Mouse (Mus musculus) R1 (cell line): ENCODE data around the gene Olfr50.

ENCODE experiments used
- DNase-seq: peaks from one replicate; pipeline ENCODE4 v3.0.0-alpha.2; 2018; ENCODE audit warnings: low read depth, low spot score

The Olfr50 gene

DNA sequence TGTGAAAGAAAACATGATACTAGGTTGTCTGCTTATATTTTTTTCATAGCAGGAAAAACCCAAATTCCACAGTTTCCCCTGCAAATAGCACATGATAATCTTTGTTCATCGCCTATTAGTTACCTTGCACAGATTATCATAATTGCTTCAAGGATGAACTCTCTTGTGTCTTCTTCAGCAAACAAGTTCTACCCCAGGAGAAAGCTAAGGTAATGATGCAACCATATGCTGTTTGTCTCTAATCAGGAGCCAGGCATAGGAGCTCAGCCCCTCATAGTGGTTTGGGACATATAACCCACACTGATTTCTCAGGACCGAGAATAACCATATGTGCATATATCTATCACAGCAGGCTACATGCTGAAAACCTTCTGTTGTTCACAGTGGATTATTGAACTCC lies at the start of gene Olfr50:
Gene Olfr50 (plus strand): TSS at position 301 of the 400 bp plus-strand sequence.
- DNase-seq: no peak

DNA sequence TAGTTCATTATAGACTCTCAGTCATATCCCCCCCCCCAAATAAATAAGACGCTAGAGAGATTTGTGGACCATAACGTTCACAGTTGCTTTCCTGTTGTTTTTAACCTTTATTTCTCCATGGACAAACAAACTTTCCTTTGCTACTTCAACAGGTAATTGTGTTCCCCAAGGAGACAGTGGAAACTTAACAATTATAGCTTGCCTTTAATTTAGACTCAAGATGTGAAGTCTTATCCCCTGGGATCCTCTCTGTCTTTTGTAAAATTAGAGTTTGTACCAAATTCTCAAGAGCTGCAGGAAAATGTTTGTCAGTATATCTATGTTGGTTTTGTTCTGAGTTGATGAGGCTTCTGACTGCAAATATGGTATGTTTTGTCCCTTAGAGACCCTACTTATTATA lies 6.4 kb upstream of the Olfr50 start, which contains the start of gene Olfr348:
Gene Olfr348 (plus strand): TSS at position 301 of the 400 bp plus-strand sequence.
- DNase-seq: no peak

DNA sequence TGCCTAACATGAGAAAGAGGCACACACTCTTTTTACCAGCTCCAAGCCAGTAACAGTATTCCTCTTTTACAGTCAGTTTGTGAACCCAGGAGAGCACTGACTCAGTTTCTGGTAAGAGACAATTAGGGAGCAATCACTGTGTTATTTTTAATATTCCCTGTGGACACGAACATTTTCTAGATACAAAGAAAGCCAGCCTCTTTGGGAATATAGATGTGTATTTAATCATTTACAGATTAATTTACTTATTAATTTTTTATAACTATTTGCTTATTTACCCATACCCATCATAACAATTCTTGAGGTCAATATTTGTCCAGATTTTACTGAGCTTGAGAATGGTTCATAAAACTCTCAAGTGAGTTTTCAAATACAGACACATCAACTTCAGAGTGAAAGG lies 26.6 kb downstream of the Olfr50 start, which contains the start of gene Olfr3:
Gene Olfr3 (minus strand): TSS at position 101 of the 400 bp plus-strand sequence.
- no peak for DNase-seq

DNA sequence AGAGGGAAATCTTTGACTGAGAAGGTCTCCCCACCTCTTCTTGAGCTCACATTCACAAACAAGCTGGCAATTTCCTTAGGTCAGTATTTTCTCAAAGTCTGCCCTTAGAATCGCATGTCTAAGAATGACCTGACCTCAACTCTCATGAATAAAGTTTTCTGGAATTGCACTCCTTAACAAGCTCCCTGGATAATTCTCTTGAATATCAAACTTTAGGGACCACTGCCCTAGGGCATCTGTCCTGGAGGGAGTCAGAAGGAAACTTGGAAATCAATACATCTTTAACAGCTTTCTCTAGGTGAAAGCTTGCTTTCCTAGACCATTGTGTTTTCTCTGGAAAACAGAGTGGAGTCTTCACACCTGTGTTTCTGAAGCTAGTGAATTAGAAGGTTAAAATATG lies 55.7 kb downstream of the Olfr50 start, which contains the start of gene Olfr350:
Gene Olfr350 (plus strand): TSS at position 301 of the 400 bp plus-strand sequence.
- DNase-seq: no peak
